Mouse (Mus musculus) cerebellum, adult 9-11 months (tissue): ENCODE results near the gene Mfap4.

Source experiments
- DNase-seq: peaks from one replicate; pipeline ENCODE4 v3.0.0; 2022

Mfap4 gene

GRCm38 (mm10) chr11:61484613-61485540 is at the start of gene Mfap4:
Gene Mfap4 (plus strand): TSS chr11:61485431.
- DNase-seq: peak; percentile 84

GRCm38 (mm10) chr11:61436298-61436697 is 48.9 kb upstream of the Mfap4 start:
- DNase-seq: no peak

GRCm38 (mm10) chr11:61439170-61439569 is 46.1 kb upstream of the Mfap4 start:
- DNase-seq: no peak

GRCm38 (mm10) chr11:61440416-61440815 is 44.8 kb upstream of the Mfap4 start:
- DNase-seq: no peak

- peak; percentile 19 for DNase-seq
These were observed 43.6 kb upstream of the Mfap4 start for GRCm38 (mm10) chr11:61441670-61442069.

GRCm38 (mm10) chr11:61443807-61444206 is 41.4 kb upstream of the Mfap4 start:
- DNase-seq: no peak

GRCm38 (mm10) chr11:61447296-61447695 is 37.9 kb upstream of the Mfap4 start:
- DNase-seq: no peak

- DNase-seq: peak; percentile 81
These were observed 37.2 kb upstream of the Mfap4 start for GRCm38 (mm10) chr11:61448041-61448440.

- DNase-seq: peak; percentile 91
These were observed 36.5 kb upstream of the Mfap4 start for GRCm38 (mm10) chr11:61448599-61449225.

GRCm38 (mm10) chr11:61449499-61450292 is 35.5 kb upstream of the Mfap4 start:
- peak; percentile 82 for DNase-seq

- DNase-seq: no peak
These were observed 21.2 kb upstream of the Mfap4 start for GRCm38 (mm10) chr11:61464071-61464470.

- no peak for DNase-seq
These were observed 19.8 kb upstream of the Mfap4 start for GRCm38 (mm10) chr11:61465422-61465821.

- peak; percentile 98 for DNase-seq
These were observed 16.7 kb upstream of the Mfap4 start for GRCm38 (mm10) chr11:61468534-61468933.

GRCm38 (mm10) chr11:61469317-61469917 is 15.8 kb upstream of the Mfap4 start:
- peak; percentile 57 for DNase-seq

GRCm38 (mm10) chr11:61470880-61471279 is 14.4 kb upstream of the Mfap4 start:
- no peak for DNase-seq

- DNase-seq: peak; percentile 37
These were observed 11.6 kb upstream of the Mfap4 start for GRCm38 (mm10) chr11:61473630-61474029.

GRCm38 (mm10) chr11:61476786-61477382 is 8.3 kb upstream of the Mfap4 start:
- DNase-seq: peak; percentile 85

- DNase-seq: peak; percentile 54
These were observed 7.4 kb upstream of the Mfap4 start for GRCm38 (mm10) chr11:61477566-61478508.

- DNase-seq: peak; percentile 19
These were observed 6.4 kb upstream of the Mfap4 start for GRCm38 (mm10) chr11:61478788-61479187.

GRCm38 (mm10) chr11:61481239-61482090 is 3.8 kb upstream of the Mfap4 start:
- DNase-seq: peak; percentile 50
